Mouse (Mus musculus) embryo, embryonic 11.5 days (tissue): Measurements from ENCODE around the gene Gm49391.
"Not testable (repeated sequence)": the region's sequence is repeated elsewhere in the genome, so short reads cannot be mapped to it uniquely, and the experiment has no call there.

Source experiments
- DNase-seq: peaks from one replicate; pipeline ENCODE4 v3.0.0-alpha.2; 2012; ENCODE audit warnings: low read depth, low spot score

Gm49391 gene

GRCm38 (mm10) chr13:60936500-60936901, at the start of gene Gm49391, which contains the start of gene Ctla2a:
Gene Gm49391, minus strand, starts transcription at chr13:60936571.
Gene Ctla2a, minus strand, starts transcription at chr13:60936625.
- no peak for DNase-seq

- DNase-seq = not testable (repeated sequence)
These were observed 35.9 kb upstream of the Gm49391 start for GRCm38 (mm10) chr13:60972319-60972718.

- DNase-seq = not testable (repeated sequence)
These were observed 27.6 kb upstream of the Gm49391 start for GRCm38 (mm10) chr13:60963985-60964384.

DNA sequence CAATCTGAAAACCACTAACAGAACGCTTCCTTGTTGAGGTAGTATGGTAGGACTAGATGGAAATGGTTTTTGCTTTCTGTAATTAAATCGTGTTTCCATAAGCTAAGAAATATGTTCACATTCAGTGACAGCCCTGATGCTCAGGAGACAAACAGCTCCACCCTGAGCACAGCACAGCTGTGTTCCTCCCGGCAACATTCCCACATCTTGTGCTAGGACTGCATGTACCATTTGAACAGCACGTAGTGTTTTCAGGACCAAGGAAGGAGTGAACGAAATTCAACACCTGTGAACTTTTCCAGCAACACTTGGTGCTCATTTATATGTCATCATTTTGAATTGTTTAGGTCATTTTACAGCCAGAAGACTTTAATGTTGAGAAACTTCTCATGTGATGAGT, 25.3 kb upstream of the Gm49391 start:
- DNase-seq = no peak

DNA sequence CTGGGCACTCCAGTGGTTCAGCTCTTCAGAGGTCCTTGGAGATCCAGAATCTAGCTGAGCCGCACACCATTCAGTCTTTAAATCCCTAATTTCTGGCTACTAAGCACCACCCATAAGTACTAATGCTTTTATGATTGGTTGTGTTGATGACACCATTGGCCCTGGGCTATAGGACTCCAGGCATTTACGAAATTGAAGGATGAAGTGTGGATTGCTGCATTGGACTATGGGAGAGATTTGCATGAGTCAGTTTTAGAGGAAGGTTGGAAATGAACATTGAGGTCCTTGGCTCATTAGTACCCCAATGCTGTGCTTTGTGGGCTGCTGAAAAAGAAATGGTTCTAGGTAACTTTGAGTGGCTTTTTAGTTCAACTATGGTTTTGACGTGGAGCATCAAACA, 5.5 kb upstream of the Gm49391 start, which contains the start of gene Tpbpa:
Gene Tpbpa, minus strand, starts transcription at position 101 of the 400 bp plus-strand sequence.
- not testable (repeated sequence) for DNase-seq

- not testable (repeated sequence) for DNase-seq
These were observed 881 bp downstream of the Gm49391 start, which contains the start of gene Gm49393 for GRCm38 (mm10) chr13:60935490-60935889. Gene Gm49393, minus strand, starts transcription at chr13:60935590.

DNA sequence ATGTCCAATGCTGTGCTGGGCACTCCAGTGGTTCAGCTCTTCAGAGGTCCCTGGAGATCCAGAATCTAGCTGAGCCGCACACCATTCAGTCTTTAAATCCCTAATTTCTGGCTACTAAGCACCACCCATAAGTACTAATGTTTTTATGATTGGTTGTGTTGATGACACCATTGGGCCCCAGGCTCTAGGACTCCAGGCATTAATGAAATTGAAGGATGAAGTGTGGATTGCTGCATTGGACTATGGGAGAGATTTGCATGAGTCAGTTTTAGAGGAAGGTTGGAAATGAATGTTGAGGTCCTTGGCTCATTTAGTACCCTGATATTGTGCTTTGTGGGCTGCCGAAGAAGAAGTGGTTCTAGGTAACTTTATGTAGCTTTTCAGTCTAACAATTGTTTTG, 31.6 kb downstream of the Gm49391 start, which contains the start of gene Tpbpb:
Gene Tpbpb, minus strand, starts transcription at position 101 of the 400 bp plus-strand sequence.
- not testable (repeated sequence) for DNase-seq

DNA sequence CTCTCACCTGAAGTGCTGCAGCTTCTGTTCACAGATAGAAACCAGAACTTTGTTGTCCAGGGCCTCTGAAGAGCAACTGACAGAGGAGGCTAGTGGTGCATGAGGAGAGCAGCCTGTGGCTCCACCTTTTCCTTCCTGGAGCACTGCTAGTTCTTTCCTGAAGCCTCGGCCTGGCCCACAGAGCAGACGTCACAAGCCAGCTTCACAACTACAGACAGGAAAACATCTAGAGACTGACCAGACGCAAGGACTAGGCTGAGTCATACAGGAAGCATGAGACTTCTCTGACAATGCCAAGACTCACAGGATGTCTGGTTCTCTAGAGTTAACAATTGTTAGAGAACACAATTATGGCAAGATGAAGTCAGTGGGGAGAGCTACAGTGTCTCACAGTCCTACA, 39.0 kb downstream of the Gm49391 start, which contains the start of gene Ctla2b:
Gene Ctla2b, minus strand, starts transcription at position 120 of the 400 bp plus-strand sequence.
- DNase-seq = no peak

DNA sequence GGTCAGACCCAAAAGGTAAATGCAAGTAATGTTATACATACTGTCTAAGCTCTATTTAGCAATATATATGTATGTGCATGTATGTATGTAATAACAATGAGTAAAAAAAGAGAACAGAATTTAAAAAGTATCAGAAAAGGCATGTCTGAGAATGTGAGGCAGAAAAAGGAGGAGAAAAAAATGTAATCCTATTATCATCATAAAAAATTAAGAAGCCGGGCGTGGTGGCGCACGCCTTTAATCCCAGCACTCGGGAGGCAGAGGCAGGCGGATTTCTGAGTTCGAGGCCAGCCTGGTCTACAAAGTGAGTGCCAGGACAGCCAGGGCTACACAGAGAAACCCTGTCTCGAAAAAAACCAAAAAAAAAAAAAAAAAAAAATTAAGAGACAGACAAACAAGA, 39.6 kb downstream of the Gm49391 start, which contains the start of gene Gm49392:
Gene Gm49392, minus strand, starts transcription at position 101 of the 400 bp plus-strand sequence.
- DNase-seq = not testable (repeated sequence)

GRCm38 (mm10) chr13:60895406-60896160, 40.8 kb downstream of the Gm49391 start:
- no peak for DNase-seq

DNA sequence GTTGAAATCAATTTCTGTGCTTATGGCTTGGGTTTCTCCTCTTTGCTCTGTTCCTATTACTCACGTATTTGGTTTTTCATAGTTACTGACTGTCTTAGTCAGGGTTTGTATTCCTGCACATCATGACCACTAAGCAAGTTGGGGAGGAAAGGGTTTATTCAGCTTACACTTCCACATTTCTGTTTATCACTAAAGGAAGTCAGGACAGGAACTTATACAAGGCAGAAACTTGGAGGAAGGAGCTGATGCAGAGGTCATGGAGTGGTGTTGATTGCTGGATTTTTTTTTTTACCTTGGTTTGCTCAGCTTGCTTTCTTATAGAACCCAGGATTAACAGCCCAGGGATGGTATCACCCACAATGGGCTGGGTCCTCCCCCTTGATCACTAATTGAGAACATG, 44.1 kb downstream of the Gm49391 start:
- no peak for DNase-seq

GRCm38 (mm10) chr13:60864281-60864680, 72.1 kb downstream of the Gm49391 start, which contains the start of gene 4930486L24Rik:
Gene 4930486L24Rik, minus strand, starts transcription at chr13:60864475.
- no peak for DNase-seq

GRCm38 (mm10) chr13:60848241-60849120, 87.9 kb downstream of the Gm49391 start:
- DNase-seq = no peak
